Mouse (Mus musculus): ENCODE measurements around the gene Ice1.

DNA sequence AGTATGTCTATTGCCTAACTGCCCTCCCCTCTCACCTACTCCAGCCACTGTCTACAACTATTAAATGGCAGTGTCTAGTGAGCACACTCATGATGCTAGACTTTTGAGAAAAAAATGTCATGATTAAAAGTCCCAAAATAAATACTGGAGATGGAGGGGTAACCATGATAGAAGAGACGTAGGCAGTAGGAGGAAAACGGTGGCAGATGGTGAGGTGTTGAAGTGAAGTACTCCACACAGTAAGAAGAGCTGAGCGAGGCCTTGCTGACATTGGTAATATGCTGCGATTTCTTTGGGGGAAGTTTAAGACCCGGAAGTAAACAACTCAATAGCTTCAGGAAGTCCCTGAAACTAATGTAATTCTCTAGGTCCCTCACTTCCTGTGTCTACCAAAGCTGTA, 104.0 kb downstream of the Ice1 start:
- TF ChIP-seq CTCF (IDR thresholded peaks at IDR 0.05; ENCODE audit: borderline replicate concordance, insufficient read depth, low read length) (no peak), POLR2A (IDR thresholded peaks at IDR 0.05; ENCODE audit: low read depth, low read length) (no peak)

All from embryonic fibroblast, embryonic 13.5 days (primary cell).